Mouse (Mus musculus) ES-E14 (cell line): ENCODE results near the gene Chaf1a.

Source experiments
- CHD2 ChIP-seq: IDR thresholded peaks from 2 replicates; pipeline ENCODE4 v1.6.1; 2014; ENCODE audit warnings: mild to moderate bottlenecking, low read depth, low read length, inconsistent platforms
- HCFC1 ChIP-seq: IDR thresholded peaks from 2 replicates; pipeline ENCODE4 v1.6.1; 2012; ENCODE audit warnings: low read length, inconsistent platforms, borderline replicate concordance; ENCODE audit not compliant: insufficient read depth
- MAFK ChIP-seq: IDR thresholded peaks from 2 replicates; pipeline ENCODE4 v1.6.1; 2014; ENCODE audit warnings: mild to moderate bottlenecking, low read depth, low read length, inconsistent platforms; ENCODE audit not compliant: insufficient read depth
- ZC3H11A ChIP-seq: IDR thresholded peaks from 2 replicates; pipeline ENCODE4 v1.6.1; 2012; ENCODE audit warnings: low read depth, mild to moderate bottlenecking, inconsistent platforms, low read length, borderline replicate concordance
- ZNF384 ChIP-seq: IDR thresholded peaks from 2 replicates; pipeline ENCODE4 v1.6.1; 2012; ENCODE audit warnings: low read depth, low read length, inconsistent platforms

- no peak for TF ChIP-seq MAFK
- no peak for TF ChIP-seq ZNF384
- TF ChIP-seq HCFC1, result no peak
- TF ChIP-seq ZC3H11A, result no peak
- no peak for TF ChIP-seq CHD2
These were observed 56.6 kb downstream of the Chaf1a start for GRCm38 (mm10) chr17:56096883-56097282.
